Mouse (Mus musculus) natural killer cell, adult 2 months (primary cell): ENCODE results near the gene Aatf.

Source experiments
- DNase-seq, 2 experiments: peaks; one replicate each; pipeline ENCODE4 v3.0.0; 2022; ENCODE audit warnings: low spot score in 2 of 2

The Aatf gene

GRCm38 (mm10) chr11:84373122-84373521, 140.2 kb downstream of the Aatf start:
- no peak for DNase-seq
